Mouse (Mus musculus): Measurements from ENCODE around the gene Gm28729.
"Not testable (repeated sequence)": the region's sequence is repeated elsewhere in the genome, so short reads cannot be mapped to it uniquely, and the experiment has no call there.

Gm28729 gene

DNA sequence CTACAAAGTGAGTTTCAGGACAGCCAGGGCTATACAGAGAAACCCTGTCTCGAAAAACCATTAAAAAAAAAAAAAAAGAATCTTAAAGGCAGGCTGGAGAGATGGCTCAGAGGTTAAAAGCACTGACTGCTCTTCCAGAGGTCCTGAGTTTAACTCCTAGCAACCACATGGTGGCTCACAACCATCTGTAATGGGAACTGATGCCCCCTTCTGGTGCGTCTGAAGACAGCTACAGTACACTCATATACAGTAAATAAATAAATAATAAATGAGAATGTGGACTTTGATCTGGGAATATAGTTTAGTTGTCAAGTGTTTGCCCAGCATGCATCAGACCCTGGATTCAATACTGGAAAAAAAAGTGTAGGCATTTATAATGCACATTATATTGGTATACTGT is 3.5 kb downstream of the Gm28729 start:
- DNase-seq (ENCODE audit: low spot score in 2 of 2): not testable (repeated sequence)

DNA sequence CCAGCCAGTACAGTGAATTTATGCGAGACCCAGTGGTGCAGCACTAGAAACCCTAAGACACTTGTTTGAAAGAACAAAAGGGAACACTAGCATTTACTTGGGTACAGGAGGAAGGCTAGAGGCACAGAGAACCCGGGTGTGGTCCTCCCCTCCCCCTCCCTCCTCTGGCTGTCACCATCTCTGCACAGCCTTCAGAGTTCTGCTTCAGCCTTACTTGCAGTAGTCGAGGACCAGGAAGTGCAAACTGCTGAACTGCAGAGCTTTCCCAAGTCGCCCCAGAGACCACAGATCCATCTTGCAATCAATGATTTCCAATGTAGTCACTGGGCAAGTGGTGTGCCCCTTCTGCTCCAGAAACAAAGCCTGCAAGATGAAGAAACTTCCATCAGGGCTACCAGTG is 7.6 kb downstream of the Gm28729 start:
- peak in 1 of 2 experiments; percentile 21 for DNase-seq (ENCODE audit: low spot score in 2 of 2)

GRCm38 (mm10) chr9:96516806-96517205 is 8.3 kb downstream of the Gm28729 start:
- DNase-seq (ENCODE audit: low spot score in 2 of 2): no peak

- no peak for DNase-seq (ENCODE audit: low spot score in 2 of 2)
Measured at GRCm38 (mm10) chr9:96515737-96516136, 9.3 kb downstream of the Gm28729 start.

DNA sequence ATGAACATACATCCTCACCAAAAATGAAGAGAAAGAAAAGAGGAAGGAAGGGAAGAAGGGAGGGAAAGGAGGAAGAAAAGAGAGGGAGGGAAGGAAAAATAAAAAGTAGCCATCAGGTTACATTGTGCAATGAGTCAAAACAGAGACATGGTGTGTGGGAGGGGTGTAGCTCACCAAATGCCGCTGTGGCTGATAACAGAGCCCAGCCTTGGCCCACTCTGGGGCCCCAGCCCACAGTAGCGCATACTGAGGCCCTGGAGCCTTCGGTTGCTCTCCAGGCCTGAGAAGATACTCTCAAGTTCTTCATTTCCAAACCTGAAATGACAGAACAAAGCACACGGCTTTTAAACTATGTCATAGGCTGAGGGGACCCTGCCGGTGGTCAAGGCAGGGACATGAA is 10.8 kb downstream of the Gm28729 start:
- DNase-seq (ENCODE audit: low spot score in 2 of 2): no peak

GRCm38 (mm10) chr9:96506011-96506498 is 19.0 kb downstream of the Gm28729 start:
- no peak for DNase-seq (ENCODE audit: low spot score in 2 of 2)

DNA sequence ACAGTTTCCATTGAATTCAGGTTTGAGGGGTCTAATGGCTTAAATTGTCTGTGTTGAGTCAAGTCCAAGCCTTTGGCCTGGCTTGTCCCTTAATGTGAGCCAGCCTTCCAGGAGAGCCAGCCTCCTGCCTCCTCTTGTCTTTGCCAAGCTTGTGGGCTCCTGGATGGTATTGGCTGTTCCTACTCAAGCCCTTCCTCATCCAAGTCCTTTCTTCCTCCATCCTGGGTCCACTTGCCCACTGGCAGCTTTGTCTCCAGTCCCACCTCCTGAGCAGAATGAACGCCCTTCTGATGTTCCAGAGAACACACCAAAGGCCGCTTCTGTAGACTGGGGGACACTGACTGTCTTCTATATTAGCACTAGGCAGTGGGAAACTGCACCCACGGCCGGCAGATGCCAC is 19.9 kb downstream of the Gm28729 start:
- no peak for DNase-seq (ENCODE audit: low spot score in 2 of 2)

GRCm38 (mm10) chr9:96504116-96504895 is 20.8 kb downstream of the Gm28729 start:
- DNase-seq (ENCODE audit: low spot score in 2 of 2): no peak

DNA sequence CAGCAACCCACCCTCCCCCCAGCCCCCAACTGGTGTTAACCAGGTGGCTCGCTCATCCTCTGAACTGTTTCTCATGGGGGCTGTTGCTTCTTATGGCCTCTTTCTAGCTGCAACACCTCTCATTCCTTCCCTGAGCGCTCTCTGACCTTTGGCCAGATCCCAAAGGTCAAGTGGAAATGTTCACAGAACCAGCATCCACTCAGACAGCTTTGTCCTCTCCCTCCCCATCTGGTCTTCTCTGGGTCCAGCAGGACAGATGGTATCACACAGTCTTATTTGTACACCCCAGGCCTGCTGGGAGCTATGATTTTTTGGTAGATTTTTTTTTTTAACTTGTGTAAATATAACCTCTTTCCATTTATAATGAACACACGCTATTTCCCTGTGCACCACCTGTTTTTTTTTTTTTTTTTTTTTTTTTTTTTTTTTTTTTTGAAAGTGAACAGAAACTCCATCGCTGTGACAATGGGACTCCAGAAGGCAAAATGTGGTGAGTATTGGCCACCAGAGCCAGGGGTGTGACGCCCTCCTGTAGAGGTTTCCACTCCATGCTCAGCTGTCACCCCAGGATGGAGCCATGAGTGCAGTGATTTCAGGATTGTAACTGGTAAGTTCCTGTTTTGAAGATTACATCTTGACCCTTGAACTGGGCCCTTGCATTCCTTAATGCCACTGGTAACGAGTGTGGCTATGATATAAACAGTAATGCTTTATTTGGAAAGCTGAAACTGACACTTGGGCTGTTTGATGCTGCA is 22.0 kb downstream of the Gm28729 start:
- no peak for DNase-seq (ENCODE audit: low spot score in 2 of 2)

GRCm38 (mm10) chr9:96501217-96501616 is 23.8 kb downstream of the Gm28729 start:
- DNase-seq (ENCODE audit: low spot score in 2 of 2): no peak

GRCm38 (mm10) chr9:96493212-96493611 is 31.9 kb downstream of the Gm28729 start:
- DNase-seq (ENCODE audit: low spot score in 2 of 2): no peak

DNA sequence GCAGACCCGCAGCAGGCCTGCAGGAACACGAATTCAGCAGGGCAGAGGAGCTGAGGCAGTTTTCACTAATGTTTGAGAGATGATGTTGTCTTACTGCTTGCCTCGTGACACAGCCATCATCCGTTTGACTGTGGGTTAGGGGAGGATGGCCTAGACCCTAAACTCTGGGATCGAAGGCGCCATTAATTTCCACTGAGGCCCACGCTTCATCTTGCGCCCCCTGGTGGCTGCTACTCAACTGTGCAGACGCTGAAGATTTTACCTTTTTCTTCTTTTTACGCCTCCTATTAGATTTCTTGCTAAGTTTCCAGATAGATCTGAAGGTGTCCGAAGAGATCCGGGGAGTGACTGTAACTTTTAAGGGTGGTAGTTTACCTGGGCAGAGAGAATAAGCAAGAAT is 33.3 kb downstream of the Gm28729 start:
- peak; percentile 9 to 67 for DNase-seq (ENCODE audit: low spot score in 2 of 2)

- not testable (repeated sequence) for DNase-seq (ENCODE audit: low spot score in 2 of 2)
Measured at GRCm38 (mm10) chr9:96487869-96488268, 37.2 kb downstream of the Gm28729 start.

DNA sequence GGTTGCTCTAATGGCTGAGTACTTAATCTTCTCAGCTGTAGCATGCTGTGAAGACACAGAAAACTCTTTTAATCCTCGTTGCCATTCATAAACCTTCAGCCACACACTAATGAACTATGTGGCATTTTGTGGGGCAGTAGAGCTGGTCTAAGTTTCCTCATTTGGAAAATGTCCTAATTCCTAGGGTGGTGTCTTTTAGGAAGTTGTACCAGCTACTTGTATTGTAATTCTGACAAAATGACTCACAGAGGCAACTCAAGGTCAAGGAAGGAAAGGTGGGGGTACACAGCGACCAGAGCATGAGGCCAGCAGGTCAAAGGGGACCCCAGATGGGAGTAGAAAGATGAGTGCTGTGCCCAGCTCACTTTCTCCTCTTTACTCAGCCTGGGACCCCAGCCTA is 41.4 kb downstream of the Gm28729 start:
- no peak for DNase-seq (ENCODE audit: low spot score in 2 of 2)

DNA sequence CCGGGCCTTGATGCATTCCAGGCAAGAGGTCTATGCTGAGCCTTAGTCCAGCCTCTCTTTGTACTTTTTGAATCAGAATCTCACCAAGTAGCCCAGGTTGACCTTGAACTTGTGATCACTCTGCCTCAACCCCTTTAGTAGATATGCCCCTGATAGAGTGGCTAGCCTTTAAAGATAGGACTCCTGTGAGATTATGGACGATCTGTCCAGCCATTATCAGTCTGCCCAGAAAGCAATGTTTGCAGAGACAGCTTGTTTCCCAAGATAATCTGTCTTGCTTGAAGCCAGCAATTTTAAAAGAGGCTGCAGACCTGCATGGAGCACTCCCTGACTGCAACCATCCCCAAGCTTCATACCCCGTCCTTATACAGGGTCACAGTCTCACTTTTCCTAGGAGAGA is 42.0 kb downstream of the Gm28729 start:
- no peak for DNase-seq (ENCODE audit: low spot score in 2 of 2)

DNA sequence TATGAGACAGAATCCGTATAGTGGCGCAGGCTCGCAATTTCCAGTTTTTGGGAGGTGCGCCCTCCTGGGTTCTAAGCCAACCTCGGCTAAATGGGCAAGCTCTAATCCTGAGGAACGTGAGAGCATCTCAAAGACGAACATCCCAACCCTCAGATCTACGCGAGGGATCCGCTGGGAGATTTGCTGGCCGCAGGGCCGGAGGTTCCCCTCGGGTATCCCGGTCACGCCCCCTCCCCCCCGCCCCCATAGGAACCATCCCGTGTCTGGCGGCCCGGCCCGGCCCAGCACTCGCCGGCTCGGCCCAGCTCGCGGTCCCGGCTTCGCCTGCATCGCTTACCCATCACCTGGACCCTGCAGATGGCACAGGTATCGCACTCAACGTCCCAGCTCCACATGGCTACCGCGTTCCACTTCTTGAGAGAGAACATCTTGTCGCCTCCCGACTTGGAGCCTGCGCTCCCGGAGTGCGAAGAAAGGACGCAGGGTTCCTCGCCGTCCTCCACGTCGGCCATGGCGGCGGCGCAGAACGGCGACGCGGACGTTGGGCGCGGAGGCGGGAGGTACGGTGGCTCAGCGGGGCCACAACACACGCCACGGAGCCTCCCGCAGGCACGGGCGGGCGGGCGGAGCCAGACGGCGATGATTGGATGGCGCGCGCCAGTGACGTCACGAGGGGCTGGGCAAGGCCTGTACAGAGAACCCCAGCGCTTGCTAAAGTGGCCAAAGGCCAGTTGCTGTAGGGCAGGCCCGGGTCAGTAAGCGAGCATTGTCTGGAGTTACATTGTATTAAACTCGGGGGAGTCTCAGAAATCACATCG is 46.8 kb downstream of the Gm28729 start, which contains the start of gene Rnf7:
Gene Rnf7 (minus strand): TSS at position 605 of the 818 bp plus-strand sequence.
- peak; percentile 98 for DNase-seq (ENCODE audit: low spot score in 2 of 2)

DNA sequence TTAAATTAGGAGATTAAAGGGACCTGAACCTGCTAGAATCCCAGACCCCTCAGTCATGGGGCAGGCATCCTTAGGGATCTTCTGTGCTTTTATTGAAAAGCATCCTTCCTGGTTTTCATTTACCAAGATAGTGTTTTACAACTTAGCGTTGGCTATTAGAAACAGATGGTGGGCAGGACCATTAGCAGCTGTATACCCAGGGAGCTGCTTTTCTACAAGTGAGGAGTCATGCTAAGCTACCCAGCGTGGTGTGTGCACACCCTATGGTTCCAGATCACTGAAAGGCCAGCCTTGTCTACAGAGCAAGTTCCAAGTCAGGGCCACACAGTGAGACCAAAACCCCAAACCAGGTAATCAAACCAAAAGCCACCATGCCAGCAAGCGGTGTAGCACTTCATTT is 52.7 kb downstream of the Gm28729 start:
- DNase-seq (ENCODE audit: low spot score in 2 of 2): no peak

DNA sequence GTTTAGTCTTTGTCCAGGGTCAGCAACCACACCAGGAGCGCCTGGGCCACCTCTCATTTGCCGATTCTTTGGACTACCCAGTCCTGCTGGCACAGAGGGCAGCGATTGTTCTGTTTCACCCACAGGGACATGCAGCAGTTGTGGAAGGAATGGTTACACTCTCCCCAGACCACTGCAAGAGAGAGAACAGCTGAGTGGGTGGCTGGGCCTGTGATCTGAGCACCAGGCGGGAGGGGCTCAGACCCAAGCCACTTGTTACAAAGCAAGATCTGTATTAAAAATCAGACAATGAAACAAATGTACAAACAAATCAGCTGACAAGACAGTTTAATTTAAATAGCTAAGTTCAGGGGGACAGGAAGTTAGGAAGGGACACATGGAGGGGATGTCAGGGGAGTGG is 53.4 kb downstream of the Gm28729 start:
- DNase-seq (ENCODE audit: low spot score in 2 of 2): not testable (repeated sequence)

GRCm38 (mm10) chr9:96470266-96470974 is 54.6 kb downstream of the Gm28729 start:
- no peak for DNase-seq (ENCODE audit: low spot score in 2 of 2)

- DNase-seq (ENCODE audit: low spot score in 2 of 2): no peak
Measured at GRCm38 (mm10) chr9:96469556-96470265, 55.4 kb downstream of the Gm28729 start.

- DNase-seq (ENCODE audit: low spot score in 2 of 2): no peak
Measured at GRCm38 (mm10) chr9:96463708-96464107, 61.4 kb downstream of the Gm28729 start.
